Mouse (Mus musculus) hindbrain, embryonic 15.5 days (tissue): ENCODE measurements around the gene Cnksr3. TPM values are rescaled to one million over a fixed set of nuclear protein-coding genes. Genes with fewer than 3 reads are reported as not detected.

Source experiments
- ATAC-seq: fragments of 200-750 bp; cut with Nextera tagmentation; 2 replicates; pipeline ENCODE4 v1.8.0; 2017; ENCODE audit warnings: low read depth, moderate number of reproducible peaks, moderate TSS enrichment; ENCODE audit not compliant: low FRiP score
- H3K27ac ChIP-seq: fragments of 300-500 bp; sonication (generic); replicated peaks from 2 replicates; pipeline ENCODE4 v1.5.1; 2015; ENCODE audit warnings: mild to moderate bottlenecking, inconsistent platforms
- H3K27me3 ChIP-seq: fragments of 300-500 bp; sonication (generic); 2 replicates; pipeline ENCODE4 v1.6.1; 2015; ENCODE audit warnings: control low read depth, inconsistent platforms
- H3K36me3 ChIP-seq: fragments of 300-500 bp; sonication (generic); 2 replicates; pipeline ENCODE4 v1.6.1; 2015; ENCODE audit warnings: control low read depth, inconsistent platforms
- H3K4me1 ChIP-seq: fragments of 300-500 bp; sonication (generic); replicated peaks from 2 replicates; pipeline ENCODE4 v1.6.1; 2015; ENCODE audit warnings: control low read depth, inconsistent platforms
- H3K4me2 ChIP-seq: fragments of 300-500 bp; sonication (generic); 2 replicates; pipeline ENCODE4 v1.6.1; 2015; ENCODE audit warnings: moderate library complexity, mild to moderate bottlenecking, inconsistent platforms
- H3K4me3 ChIP-seq: fragments of 300-500 bp; sonication (generic); 2 replicates; pipeline ENCODE4 v1.5.1; 2015; ENCODE audit warnings: mild to moderate bottlenecking, inconsistent platforms
- H3K9ac ChIP-seq: fragments of 300-500 bp; sonication (generic); 2 replicates; pipeline ENCODE4 v1.6.1; 2015; ENCODE audit warnings: inconsistent platforms
- H3K9me3 ChIP-seq: fragments of 300-500 bp; sonication (generic); 2 replicates; pipeline ENCODE4 v1.6.1; 2016; ENCODE audit warnings: control low read depth, inconsistent platforms
- WGBS: fragments of 180-500 bp; shearing (Covaris S2); methylation state at CpG from one replicate; pipeline ENCODE4 v1.1.7; 2015; 5-methylcytosine and 5-hydroxymethylcytosine counted together
- polyA plus RNA-seq: library from polyadenylated mRNA; unstranded; fragments of >200 nt; fragmentation: Nextera tagmentation; extraction: Ambion mirVana; gene quantifications from 2 replicates; pipeline ENCODE4 v1.2.1, GENCODE M21; 2015

Gene Cnksr3
- polyA plus RNA-seq, 1 experiment from 2014 or later, result 3.6 TPM

DNA sequence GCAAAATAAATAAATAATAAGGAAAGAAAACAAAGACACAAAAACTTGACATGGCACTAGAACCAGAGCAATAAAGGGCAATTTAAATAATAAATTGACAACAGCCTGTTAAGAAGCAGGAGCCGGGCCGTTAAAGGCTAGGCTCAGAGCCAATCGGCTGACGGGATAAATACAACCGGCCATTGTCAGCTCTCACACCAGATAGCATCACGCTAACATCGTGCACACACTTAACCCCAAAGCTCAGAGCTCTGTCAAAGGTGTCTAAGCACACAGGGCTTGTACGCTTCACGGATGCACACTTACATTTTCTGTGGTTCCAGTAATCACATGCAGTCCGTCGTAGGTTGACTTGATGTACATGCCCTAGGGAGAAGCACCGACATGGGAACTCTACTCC lies 74.0 kb downstream of the Cnksr3 start:
- no peaks in the 10 kb centered on the region for H3K36me3 ChIP-seq
- 65% methylated on average over 12 of the region's 12 CpGs for WGBS
- H3K4me2 ChIP-seq, result peak overlapping the region; percentile 26; the same call in 1 of the 2 replicates
- H3K4me1 ChIP-seq, result no peaks in the 10 kb centered on the region
- no peak overlapping the region for H3K27ac ChIP-seq
- no peaks in the 10 kb centered on the region for H3K27me3 ChIP-seq
- H3K4me3 ChIP-seq, result no peak overlapping the region
- H3K9me3 ChIP-seq, result no peaks in the 10 kb centered on the region
- H3K9ac ChIP-seq, result no peak overlapping the region
- peak; percentile 38; the same call in 1 of the 2 replicates for ATAC-seq

DNA sequence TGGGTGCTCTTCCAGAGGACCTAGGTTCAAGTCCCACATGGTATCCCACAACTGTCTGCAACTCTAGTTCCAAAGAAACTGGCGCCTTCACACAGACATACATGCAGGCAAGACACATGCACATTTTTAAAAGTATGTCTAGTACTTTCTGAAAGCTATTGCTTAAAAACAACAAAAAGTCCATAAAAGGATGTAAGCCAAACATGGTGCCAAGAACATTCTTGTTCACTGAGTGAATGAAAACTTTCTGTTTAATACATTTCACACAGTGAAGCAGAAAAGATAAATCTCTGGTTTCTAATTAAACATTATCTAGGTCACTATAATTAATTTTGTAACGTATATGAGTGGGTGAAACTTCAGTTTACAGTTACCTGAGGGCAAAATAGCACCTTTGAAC lies 76.3 kb downstream of the Cnksr3 start:
- Histone ChIP-seq H3K27me3 (no peaks in the 10 kb centered on the region), H3K4me2 (no peak overlapping the region), H3K4me1 (no peaks in the 10 kb centered on the region), H3K27ac (no peak overlapping the region), H3K9me3 (no peaks in the 10 kb centered on the region), H3K36me3 (no peaks in the 10 kb centered on the region), H3K4me3 (no peak overlapping the region), H3K9ac (no peak overlapping the region)
- WGBS, result 90% methylated on average over 2 of the region's 2 CpGs
- ATAC-seq, result no peak

- WGBS, result 93% methylated on average over 5 of the region's 5 CpGs
- ATAC-seq, result no peak
- Histone ChIP-seq H3K9ac (no peak overlapping the region), H3K9me3 (no peaks in the 10 kb centered on the region), H3K4me3 (no peak overlapping the region), H3K36me3 (no peaks in the 10 kb centered on the region), H3K27ac (no peak overlapping the region), H3K4me1 (no peaks in the 10 kb centered on the region), H3K4me2 (no peak overlapping the region), H3K27me3 (no peaks in the 10 kb centered on the region)
These were observed 79.0 kb downstream of the Cnksr3 start for GRCm38 (mm10) chr10:7133005-7133404.

DNA sequence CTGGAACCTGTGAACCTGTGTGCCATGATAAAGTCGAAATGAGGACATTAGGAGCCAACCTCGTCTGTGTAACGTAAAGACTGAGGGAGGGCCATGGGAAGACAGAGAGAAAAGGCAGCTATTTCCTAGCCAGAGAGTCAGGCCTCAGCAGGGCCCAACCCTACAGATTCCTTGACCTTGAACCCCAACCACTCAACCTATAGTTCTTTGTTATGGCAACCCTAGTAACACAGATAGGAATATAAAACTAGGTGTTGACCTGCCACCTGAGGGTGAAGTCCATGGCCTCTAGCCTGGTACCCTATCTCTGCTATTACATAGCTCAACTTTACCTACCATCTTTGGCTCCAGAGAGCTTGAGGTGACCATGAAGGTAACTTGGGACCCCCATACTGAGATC lies 80.6 kb downstream of the Cnksr3 start:
- Histone ChIP-seq H3K27ac (no peak overlapping the region), H3K9ac (no peak overlapping the region), H3K4me2 (no peak overlapping the region), H3K9me3 (no peaks in the 10 kb centered on the region), H3K36me3 (no peaks in the 10 kb centered on the region), H3K4me1 (no peaks in the 10 kb centered on the region), H3K4me3 (no peak overlapping the region), H3K27me3 (no peaks in the 10 kb centered on the region)
- ATAC-seq, result no peak
- 92% methylated on average over 3 of the region's 3 CpGs for WGBS

DNA sequence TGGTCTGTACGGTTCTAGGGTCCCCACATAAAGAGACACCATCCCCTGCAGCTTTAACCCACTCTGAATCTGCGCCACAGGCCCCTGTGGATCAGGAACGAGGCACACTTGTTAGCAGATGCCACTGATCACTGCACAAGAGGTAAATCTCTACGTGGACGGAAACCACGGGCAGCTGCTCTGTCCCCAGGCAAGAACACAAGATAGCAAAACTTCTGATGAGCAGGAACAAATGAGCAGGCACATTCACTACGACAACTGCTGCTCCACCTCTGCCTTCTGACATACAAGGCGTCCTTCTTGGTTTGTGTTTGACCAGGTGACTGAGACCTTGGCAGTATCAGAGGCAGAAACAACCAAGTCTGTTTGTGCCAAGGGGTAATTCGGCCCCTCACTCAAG lies 84.2 kb downstream of the Cnksr3 start:
- no peaks in the 10 kb centered on the region for H3K4me1 ChIP-seq
- WGBS, result 92% methylated on average over 9 of the region's 9 CpGs
- no peak overlapping the region for H3K4me3 ChIP-seq

DNA sequence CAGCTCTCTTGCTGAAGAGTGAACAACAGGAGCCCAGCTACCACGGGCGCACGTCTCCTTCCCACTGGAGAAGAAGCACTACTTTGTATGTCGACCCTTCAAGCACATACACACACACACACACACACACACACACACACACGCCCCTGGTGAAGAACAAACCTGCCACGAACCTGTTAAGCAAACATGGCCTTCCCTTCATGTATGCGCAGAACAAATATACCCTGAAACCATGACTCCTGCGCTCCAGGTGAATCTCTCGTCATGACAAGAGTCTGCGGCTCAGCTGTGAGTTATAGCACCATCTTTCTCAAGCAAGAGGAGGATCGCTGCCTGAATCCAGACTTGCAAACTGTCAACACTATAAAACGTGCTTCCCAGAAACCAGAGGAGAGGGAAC lies 85.2 kb downstream of the Cnksr3 start:
- Histone ChIP-seq H3K4me3 (no peak overlapping the region), H3K4me2 (no peak overlapping the region), H3K27ac (no peak overlapping the region), H3K4me1 (no peaks in the 10 kb centered on the region), H3K9ac (no peak overlapping the region), H3K9me3 (no peaks in the 10 kb centered on the region), H3K27me3 (no peaks in the 10 kb centered on the region), H3K36me3 (no peaks in the 10 kb centered on the region)
- 93% methylated on average over 12 of the region's 12 CpGs for WGBS
- ATAC-seq, result no peak

More for the DNA sequence above, 84.2 kb downstream of the Cnksr3 start:
- H3K36me3 ChIP-seq, result no peaks in the 10 kb centered on the region
- H3K27me3 ChIP-seq, result no peaks in the 10 kb centered on the region
- no peaks in the 10 kb centered on the region for H3K9me3 ChIP-seq
- ATAC-seq, result no peak
- no peak overlapping the region for H3K27ac ChIP-seq
- no peak overlapping the region for H3K9ac ChIP-seq
- no peak overlapping the region for H3K4me2 ChIP-seq

- no peak for ATAC-seq
- no peaks in the 10 kb centered on the region for H3K27me3 ChIP-seq
- no peak overlapping the region for H3K4me2 ChIP-seq
- H3K36me3 ChIP-seq, result no peaks in the 10 kb centered on the region
- no peaks in the 10 kb centered on the region for H3K4me1 ChIP-seq
- H3K9ac ChIP-seq, result no peak overlapping the region
- H3K27ac ChIP-seq, result no peak overlapping the region
- H3K9me3 ChIP-seq, result no peaks in the 10 kb centered on the region
- WGBS, result 78% methylated on average over 7 of the region's 7 CpGs
- H3K4me3 ChIP-seq, result no peak overlapping the region
These were observed 85.8 kb downstream of the Cnksr3 start for GRCm38 (mm10) chr10:7126287-7126686.

DNA sequence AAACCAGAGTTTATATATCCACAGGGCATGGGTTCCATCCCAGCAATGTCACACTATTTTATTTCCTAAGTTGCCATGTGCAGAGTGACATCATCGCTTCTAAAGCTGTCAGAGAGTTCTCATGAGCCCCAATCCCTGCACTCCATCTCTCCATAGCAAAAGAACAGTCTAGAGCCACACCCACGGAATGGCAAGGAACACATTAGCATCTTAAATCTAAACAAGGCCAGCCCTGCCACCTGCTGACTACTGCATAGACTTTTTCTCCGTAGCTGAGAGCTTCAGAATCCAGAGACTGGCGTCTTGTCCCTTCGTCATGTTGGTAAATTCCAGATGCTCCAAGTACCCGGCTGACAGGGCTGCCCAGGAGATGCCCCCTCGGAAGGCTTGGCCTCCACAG lies 87.0 kb downstream of the Cnksr3 start:
- Histone ChIP-seq H3K9me3 (no peaks in the 10 kb centered on the region), H3K27me3 (no peaks in the 10 kb centered on the region), H3K36me3 (no peaks in the 10 kb centered on the region), H3K4me2 (no peak overlapping the region), H3K9ac (no peak overlapping the region), H3K4me3 (no peak overlapping the region), H3K27ac (no peak overlapping the region), H3K4me1 (no peaks in the 10 kb centered on the region)
- 74% methylated on average over 7 of the region's 7 CpGs for WGBS
- ATAC-seq, result peak; percentile 54

- 90% methylated on average over 4 of the region's 4 CpGs for WGBS
- no peak for ATAC-seq
- H3K4me3 ChIP-seq, result no peak overlapping the region
These were observed 89.7 kb downstream of the Cnksr3 start for GRCm38 (mm10) chr10:7122294-7122693.

DNA sequence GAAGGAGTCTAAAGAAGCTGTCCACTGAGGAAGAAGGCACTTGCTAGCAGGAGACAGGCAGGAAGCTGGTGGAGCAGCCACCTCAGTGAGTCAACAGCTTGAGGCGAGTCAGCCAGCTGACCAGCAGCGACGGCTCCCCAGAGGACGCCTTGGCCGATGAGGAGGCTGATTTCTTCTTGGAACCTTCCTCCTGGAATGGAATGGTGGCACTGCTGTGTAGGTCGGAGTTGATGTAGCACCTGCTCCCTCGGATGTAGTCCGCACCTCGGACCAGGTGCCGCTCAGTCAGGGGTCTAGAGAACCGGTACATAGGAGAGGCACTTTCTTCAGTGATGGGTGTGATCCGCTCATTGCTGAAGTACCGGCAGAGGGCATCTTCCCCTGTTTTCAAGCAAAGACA lies 91.8 kb downstream of the Cnksr3 start:
- H3K27ac ChIP-seq, result no peak overlapping the region
- WGBS, result 91% methylated on average over 13 of the region's 13 CpGs
- H3K27me3 ChIP-seq, result no peaks in the 10 kb centered on the region
- no peaks in the 10 kb centered on the region for H3K9me3 ChIP-seq
- no peak overlapping the region for H3K4me3 ChIP-seq
- H3K36me3 ChIP-seq, result no peaks in the 10 kb centered on the region
- no peak for ATAC-seq
- no peak overlapping the region for H3K9ac ChIP-seq
- no peaks in the 10 kb centered on the region; the same call in 1 of the 2 replicates for H3K4me1 ChIP-seq
- H3K4me2 ChIP-seq, result no peak overlapping the region

More at GRCm38 (mm10) chr10:7122294-7122693, 89.7 kb downstream of the Cnksr3 start:
- H3K27ac ChIP-seq, result no peak overlapping the region
- H3K27me3 ChIP-seq, result no peaks in the 10 kb centered on the region
- no peaks in the 10 kb centered on the region; the same call in 1 of the 2 replicates for H3K4me1 ChIP-seq
- H3K4me2 ChIP-seq, result no peak overlapping the region
- H3K9me3 ChIP-seq, result no peaks in the 10 kb centered on the region
- H3K9ac ChIP-seq, result no peak overlapping the region
- no peaks in the 10 kb centered on the region for H3K36me3 ChIP-seq

DNA sequence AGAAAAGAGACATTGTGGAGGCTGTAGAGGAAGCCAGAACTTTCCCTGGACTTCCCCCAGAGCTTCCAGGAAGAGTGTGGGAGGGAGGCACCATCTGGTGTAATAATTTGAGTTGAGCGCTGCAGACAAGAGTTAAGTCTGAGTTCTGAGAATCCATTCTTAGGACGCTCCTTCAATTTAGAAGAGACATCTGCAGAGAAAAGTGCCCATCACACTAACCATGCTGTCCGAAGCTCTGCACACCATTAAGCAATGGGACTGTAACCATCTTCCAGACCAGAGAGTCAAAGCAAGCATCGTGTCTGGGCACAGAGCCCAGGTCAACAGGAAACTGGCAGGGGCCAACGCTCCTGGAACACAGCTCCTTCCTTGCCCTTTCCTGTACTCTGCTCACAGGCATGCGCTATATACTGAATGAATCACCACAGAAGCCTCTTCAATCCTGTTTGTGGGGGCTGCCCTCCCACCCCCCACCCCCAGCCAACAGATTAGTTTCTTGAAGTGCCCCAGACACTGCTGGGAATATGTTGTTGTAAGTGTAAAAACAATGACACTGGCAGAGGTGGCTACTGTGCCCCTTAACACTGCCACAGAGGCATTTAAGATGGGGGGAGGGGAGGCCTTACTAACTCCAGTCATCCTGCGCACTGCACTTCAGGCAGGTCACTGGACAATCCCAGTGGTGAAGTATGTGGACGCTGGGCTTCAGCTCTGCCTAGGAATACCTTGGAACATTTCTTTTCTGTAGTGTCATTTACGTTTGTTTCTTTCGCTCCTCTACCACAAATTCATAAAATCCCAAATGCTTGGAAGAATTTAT lies 93.6 kb downstream of the Cnksr3 start:
- Histone ChIP-seq H3K9me3 (no peaks in the 10 kb centered on the region), H3K4me1 (no peaks in the 10 kb centered on the region; the same call in 1 of the 2 replicates), H3K4me3 (no peak overlapping the region), H3K9ac (no peak overlapping the region), H3K36me3 (no peaks in the 10 kb centered on the region), H3K4me2 (no peak overlapping the region), H3K27ac (0 out of 2 replicates have a peak overlapping the region, but pooled peaks have one; percentile 14), H3K27me3 (no peaks in the 10 kb centered on the region)
- WGBS, result 85% methylated on average over 10 of the region's 10 CpGs
- ATAC-seq, result peak; percentile 81

- ATAC-seq, result no peak
- Histone ChIP-seq H3K4me3 (no peak overlapping the region), H3K4me1 (no peaks in the 10 kb centered on the region; the same call in 1 of the 2 replicates), H3K27ac (no peak overlapping the region), H3K9me3 (no peaks in the 10 kb centered on the region), H3K4me2 (no peak overlapping the region), H3K36me3 (no peaks in the 10 kb centered on the region), H3K9ac (no peak overlapping the region), H3K27me3 (no peaks in the 10 kb centered on the region)
- WGBS, result 91% methylated on average over 7 of the region's 7 CpGs
These were observed 94.3 kb downstream of the Cnksr3 start for GRCm38 (mm10) chr10:7117785-7118184.
